Mouse (Mus musculus) stomach, postnatal 0 days (tissue): ENCODE results near the gene Zfp961. TPM values are rescaled to one million over a fixed set of nuclear protein-coding genes. Genes with fewer than 3 reads are reported as not detected.

Source experiments
- ATAC-seq: fragments of 200-750 bp; cut with Nextera tagmentation; 2 replicates; pipeline ENCODE4 v1.8.0; 2017; ENCODE audit not compliant: low FRiP score, low TSS enrichment
- DNase-seq: peaks from one replicate; pipeline ENCODE4 v3.0.0-alpha.2; 2016; ENCODE audit warnings: low spot score
- H3K27ac ChIP-seq: fragments of 300-500 bp; sonication (generic); replicated peaks from 2 replicates; pipeline ENCODE4 v1.5.1; 2014; ENCODE audit warnings: mild to moderate bottlenecking, control low read depth
- H3K27me3 ChIP-seq: fragments of 300-500 bp; sonication (generic); 2 replicates; pipeline ENCODE4 v1.6.1; 2014; ENCODE audit warnings: low read length; ENCODE audit not compliant: control insufficient read depth, insufficient read depth
- H3K36me3 ChIP-seq: fragments of 300-500 bp; sonication (generic); 2 replicates; pipeline ENCODE4 v1.6.1; 2014; ENCODE audit warnings: low read length, mixed read lengths; ENCODE audit not compliant: control insufficient read depth, insufficient read depth
- H3K4me1 ChIP-seq: fragments of 300-500 bp; sonication (generic); replicated peaks from 2 replicates; pipeline ENCODE4 v1.6.1; 2014; ENCODE audit warnings: antibody characterized with exemption; ENCODE audit not compliant: control insufficient read depth, insufficient read depth
- H3K4me2 ChIP-seq: fragments of 300-500 bp; sonication (generic); replicated peaks from 2 replicates; pipeline ENCODE4 v1.6.1; 2014; ENCODE audit warnings: low read depth, mild to moderate bottlenecking, control low read depth, moderate library complexity
- H3K4me3 ChIP-seq: fragments of 300-500 bp; sonication (generic); 2 replicates; pipeline ENCODE4 v1.5.1; 2014; ENCODE audit warnings: low read depth, low read length, control low read depth
- H3K9ac ChIP-seq: fragments of 300-500 bp; sonication (generic); 2 replicates; pipeline ENCODE4 v1.6.1; 2014; ENCODE audit warnings: mild to moderate bottlenecking, low read length, control low read depth, mixed read lengths
- H3K9me3 ChIP-seq: fragments of 300-500 bp; sonication (generic); 2 replicates; pipeline ENCODE4 v1.6.1; 2016; ENCODE audit warnings: low read length; ENCODE audit not compliant: control insufficient read depth
- CTCF ChIP-seq: IDR thresholded peaks from 2 replicates; pipeline ENCODE4 v1.5.1; 2016; ENCODE audit warnings: antibody characterized with exemption, low read depth, mild to moderate bottlenecking, moderate library complexity
- EP300 ChIP-seq: optimal IDR thresholded peaks from 2 replicates; pipeline ENCODE3; 2016; ENCODE audit warnings: antibody characterized with exemption
- WGBS: fragments of 180-500 bp; shearing (Covaris S2); extraction: QIAGEN DNeasy Blood & Tissue Kit; methylation state at CpG from one replicate; pipeline ENCODE4 v1.1.7; 2014; 5-methylcytosine and 5-hydroxymethylcytosine counted together
- polyA plus RNA-seq: library from polyadenylated mRNA; unstranded; fragments of >200 nt; fragmentation: Nextera tagmentation; extraction: Ambion mirVana; gene quantifications from 2 replicates; pipeline ENCODE4 v1.2.1, GENCODE M21; 2015

Zfp961 gene
- polyA plus RNA-seq, 1 experiment from 2014 or later, result 11.2 TPM

- TF ChIP-seq EP300, result no peak
- 97% methylated on average over 9 of the region's 9 CpGs for WGBS
- no peaks in the 10 kb centered on the region for H3K27me3 ChIP-seq
- no peak overlapping the region for H3K4me3 ChIP-seq
- no peak overlapping the region for H3K27ac ChIP-seq
- no peaks in the 10 kb centered on the region for H3K9me3 ChIP-seq
- no peaks in the 10 kb centered on the region for H3K36me3 ChIP-seq
- H3K4me2 ChIP-seq, result no peak overlapping the region
- H3K9ac ChIP-seq, result no peak overlapping the region
- DNase-seq, result no peak
- no peak for ATAC-seq
- H3K4me1 ChIP-seq, result 0 out of 2 replicates have a peak, but pooled peaks cover 3% of the 10 kb centered on the region
These were observed 3.8 kb downstream of the Zfp961 start for GRCm38 (mm10) chr8:71954666-71955065.

- Histone ChIP-seq H3K27me3 (no peaks in the 10 kb centered on the region), H3K4me3 (no peak overlapping the region), H3K4me1 (no peaks in the 10 kb centered on the region), H3K36me3 (no peaks in the 10 kb centered on the region), H3K4me2 (no peak overlapping the region), H3K9me3 (no peaks in the 10 kb centered on the region), H3K27ac (no peak overlapping the region), H3K9ac (no peak overlapping the region)
- ATAC-seq (peak; percentile 61; the same call in 1 of the 2 replicates), DNase-seq (no peak)
- TF ChIP-seq CTCF (no peak), EP300 (no peak)
These were observed 9.6 kb downstream of the Zfp961 start for GRCm38 (mm10) chr8:71960483-71960882.

- Histone ChIP-seq H3K4me3 (no peak overlapping the region), H3K36me3 (peaks cover 6% of the 10 kb centered on the region), H3K4me1 (no peaks in the 10 kb centered on the region), H3K27me3 (no peaks in the 10 kb centered on the region), H3K9ac (no peak overlapping the region), H3K4me2 (no peak overlapping the region), H3K9me3 (no peaks in the 10 kb centered on the region), H3K27ac (no peak overlapping the region)
- 89% methylated on average over 5 of the region's 5 CpGs for WGBS
- ATAC-seq, result no peak
- DNase-seq, result no peak
- TF ChIP-seq CTCF (no peak), EP300 (no peak)
These were observed 11.0 kb downstream of the Zfp961 start for GRCm38 (mm10) chr8:71961796-71962195.

DNA sequence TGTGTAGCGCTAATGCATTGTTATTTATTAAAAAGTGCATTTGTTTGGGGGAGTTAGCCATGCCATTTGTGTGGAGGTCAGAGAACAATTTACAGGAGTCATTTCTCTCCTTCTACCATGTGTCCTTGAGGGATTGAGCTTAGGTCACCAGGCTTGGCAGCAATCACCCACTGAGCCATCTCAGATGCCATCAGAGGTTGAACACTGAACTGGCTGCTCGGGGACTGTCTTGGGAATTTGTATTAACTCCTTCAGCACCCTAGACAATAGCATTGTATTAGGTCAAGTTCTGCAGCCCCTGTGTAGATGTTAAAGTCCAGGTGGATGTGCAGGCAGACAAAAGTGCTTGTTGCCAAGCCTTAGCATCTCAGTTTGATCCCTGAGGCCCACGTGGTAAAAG is 13.2 kb downstream of the Zfp961 start:
- no peak overlapping the region for H3K4me3 ChIP-seq
- H3K9me3 ChIP-seq, result no peaks in the 10 kb centered on the region
- no peak overlapping the region for H3K9ac ChIP-seq
- H3K27ac ChIP-seq, result no peak overlapping the region
- H3K27me3 ChIP-seq, result no peaks in the 10 kb centered on the region
- WGBS, result 81% methylated on average over 3 of the region's 3 CpGs
- DNase-seq (no peak), ATAC-seq (no peak)
- no peaks in the 10 kb centered on the region for H3K4me1 ChIP-seq
- no peak for TF ChIP-seq EP300
- no peak for TF ChIP-seq CTCF
- no peak overlapping the region for H3K4me2 ChIP-seq
- peaks cover 11% of the 10 kb centered on the region for H3K36me3 ChIP-seq

DNA sequence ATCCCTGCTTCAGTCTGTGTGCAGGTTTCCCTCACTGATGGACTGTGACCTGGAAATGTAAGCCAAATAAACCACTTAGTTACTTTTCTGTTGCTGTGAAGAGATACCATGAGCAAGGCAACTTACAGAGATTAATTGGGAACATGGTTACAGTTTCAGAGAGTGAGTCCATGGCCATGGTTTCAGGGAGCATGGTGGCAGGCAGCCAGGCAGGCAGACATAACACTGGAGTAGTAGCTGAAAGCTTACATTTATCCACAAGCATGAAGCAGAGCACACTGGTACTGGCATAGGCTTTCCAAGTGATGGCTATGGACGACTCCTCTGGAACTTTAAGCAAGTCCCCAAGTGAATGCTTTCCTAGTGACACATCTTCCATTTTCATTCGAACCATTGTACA is 14.3 kb downstream of the Zfp961 start:
- 92% methylated on average over 2 of the region's 2 CpGs for WGBS
- H3K4me2 ChIP-seq, result no peak overlapping the region
- peaks cover 11% of the 10 kb centered on the region for H3K36me3 ChIP-seq
- H3K4me3 ChIP-seq, result no peak overlapping the region
- no peak for TF ChIP-seq EP300
- TF ChIP-seq CTCF, result no peak
- no peak overlapping the region for H3K9ac ChIP-seq
- H3K4me1 ChIP-seq, result no peaks in the 10 kb centered on the region
- no peaks in the 10 kb centered on the region for H3K27me3 ChIP-seq
- DNase-seq (no peak), ATAC-seq (no peak)
- no peaks in the 10 kb centered on the region for H3K9me3 ChIP-seq
- H3K27ac ChIP-seq, result no peak overlapping the region

GRCm38 (mm10) chr8:71966411-71966810 is 15.6 kb downstream of the Zfp961 start:
- H3K27me3 ChIP-seq, result no peaks in the 10 kb centered on the region
- H3K27ac ChIP-seq, result no peak overlapping the region
- ATAC-seq, result no peak
- H3K4me3 ChIP-seq, result no peak overlapping the region
- H3K4me2 ChIP-seq, result no peak overlapping the region
- no peak overlapping the region for H3K9ac ChIP-seq
- no peak for DNase-seq
- no peaks in the 10 kb centered on the region for H3K9me3 ChIP-seq
- TF ChIP-seq EP300 (no peak), CTCF (0 out of 2 replicates have a peak, but pooled peaks have one; percentile 30)
- H3K4me1 ChIP-seq, result no peaks in the 10 kb centered on the region
- H3K36me3 ChIP-seq, result peaks cover 11% of the 10 kb centered on the region
